ENCODE assay signal across 9 mouse cellular contexts in the genomic region with DNA sequence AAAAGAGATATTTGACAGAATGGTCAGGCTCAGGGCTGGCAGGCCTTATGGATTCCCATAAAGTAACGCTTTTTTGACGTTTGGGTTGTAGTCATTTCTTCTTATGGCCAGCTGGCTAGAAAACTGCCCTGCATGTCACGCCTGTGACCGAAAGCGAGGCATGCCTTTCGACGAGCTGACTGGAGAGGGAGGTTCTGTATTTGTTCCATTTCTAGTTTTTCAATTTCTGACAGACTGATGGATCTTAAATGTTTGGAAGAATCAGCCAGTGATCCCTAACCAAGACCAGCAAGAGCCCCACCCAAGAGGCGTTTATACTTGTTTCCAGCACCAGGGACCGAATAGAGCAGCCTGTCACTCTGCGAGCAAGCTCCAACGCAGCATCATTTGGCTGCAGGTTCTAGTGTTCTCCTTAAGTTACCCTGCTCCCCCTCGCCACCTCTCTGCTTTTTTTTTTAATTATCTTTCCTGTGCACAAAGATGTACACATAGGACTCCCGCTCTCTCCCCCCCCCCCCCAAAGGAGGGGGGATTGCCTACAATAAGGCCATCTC.
DNase-seq lines count a peak whose midpoint lies in the region; ATAC-seq and TF ChIP-seq lines count a peak whose summit lies in the region.
"Had no signal": no experiment of that assay in that cellular context is flagged by ENCODE, and none has a peak within 500 bp of the region (broad histone marks: within the 10 kb centered on the region; RNA-seq: fewer than 3 reads in every experiment).

No protein-coding gene starts in this region.

- WGBS in heart, embryonic 11.5 days (ENCODE audit: insufficient replicate concordance): 54% methylated on average over 13 of the region's 13 CpGs
- 21% methylated on average over 13 of the region's 13 CpGs for WGBS in hindbrain, postnatal 0 days

- no peak for DNase-seq in heart, adult 9 months (ENCODE audit: low spot score in 2 of 2)
- DNase-seq in right cerebral cortex, postnatal 4 days: peak; percentile 14
- DNase-seq in right cerebral cortex, postnatal 14 days: no peak
- DNase-seq in hindbrain, postnatal 0 days (ENCODE audit: low spot score): peak; percentile 45
- DNase-seq in gastrocnemius, adult 2 months: no peak
- DNase-seq in spleen, postnatal 10 days (ENCODE audit: low spot score in 2 of 2): no peak
- DNase-seq in adrenal gland, postnatal 14 days: no peak

- ATAC-seq in heart, embryonic 11.5 days (replicated peaks; ENCODE audit: insufficient number of reproducible peaks, low FRiP score, low TSS enrichment): no peak
- no peak for ATAC-seq in hindbrain, postnatal 0 days

- H3K36me3 ChIP-seq in heart, embryonic 11.5 days (ENCODE audit: control insufficient read depth, insufficient read depth, low read length): no peaks in the 10 kb centered on the region
- no peaks in the 10 kb centered on the region for H3K36me3 ChIP-seq in hindbrain, postnatal 0 days (ENCODE audit: insufficient read depth, low read length)

- H3K4me2 ChIP-seq in heart, embryonic 11.5 days: peak overlapping the region; percentile 41
- H3K4me2 ChIP-seq in hindbrain, postnatal 0 days (ENCODE audit: low read depth, low read length): peak overlapping the region; percentile 54

- no peak for TF ChIP-seq CTCF in hindbrain, postnatal 0 days (IDR thresholded peaks at IDR 0.05; ENCODE audit: low read depth)
- no peak for TF ChIP-seq CTCF in gastrocnemius, adult 2 months (IDR thresholded peaks at IDR 0.05)

- no peak overlapping the region for H3K27ac ChIP-seq in heart, embryonic 11.5 days (ENCODE audit: low read depth, low read length)
- H3K27ac ChIP-seq in hindbrain, postnatal 0 days: peak overlapping the region; percentile 48; the same call in 1 of the 2 replicates
- H3K27ac ChIP-seq in gastrocnemius, adult 2 months: no peak overlapping the region

- no peaks in the 10 kb centered on the region for H3K4me1 ChIP-seq in heart, embryonic 11.5 days (ENCODE audit: control insufficient read depth, insufficient read depth, low read length)
- H3K4me1 ChIP-seq in hindbrain, postnatal 0 days (ENCODE audit: insufficient read depth, low read length): peaks cover 2% of the 10 kb centered on the region; the same call in 1 of the 2 replicates
- H3K4me1 ChIP-seq: megakaryocyte, embryonic 14.5 days had no signal

- no peaks in the 10 kb centered on the region for H3K27me3 ChIP-seq in heart, embryonic 11.5 days (ENCODE audit: control insufficient read depth, insufficient read depth, low read length)
- no peaks in the 10 kb centered on the region for H3K27me3 ChIP-seq in hindbrain, postnatal 0 days (ENCODE audit: insufficient read depth, low read length)
- H3K27me3 ChIP-seq: megakaryocyte, embryonic 14.5 days had no signal

- intact Hi-C loops in gastrocnemius, adult 2 months (cut with DNase I): no loop called here

- H3K4me3 ChIP-seq in heart, embryonic 11.5 days (ENCODE audit: low read depth, low read length): 0 out of 2 replicates have a peak overlapping the region, but pooled peaks have one; percentile 11
- H3K4me3 ChIP-seq in hindbrain, postnatal 0 days (ENCODE audit: low read length): peak overlapping the region; percentile 25
- no peak overlapping the region for H3K4me3 ChIP-seq in gastrocnemius, adult 2 months
- H3K4me3 ChIP-seq: megakaryocyte, embryonic 14.5 days had no signal

- no peak overlapping the region for H3K9ac ChIP-seq in heart, embryonic 11.5 days (ENCODE audit: low read depth, low read length)
- peak overlapping the region; percentile 33; the same call in 1 of the 2 replicates for H3K9ac ChIP-seq in hindbrain, postnatal 0 days (replicated peaks; ENCODE audit: low read length)

- H3K9me3 ChIP-seq in heart, embryonic 11.5 days (replicated peaks; ENCODE audit: control insufficient read depth, low read length): no peaks in the 10 kb centered on the region
- H3K9me3 ChIP-seq in hindbrain, postnatal 0 days (ENCODE audit: low read length): no peaks in the 10 kb centered on the region

Comparison
In these comparisons a context has a peak if more than half of its experiments do, and no peak if none do; other contexts are left out.
1. DNase-seq: peak in right cerebral cortex, postnatal 4 days (single experiment) and hindbrain, postnatal 0 days (single experiment); none in heart, adult 9 months (0 of 2), right cerebral cortex, postnatal 14 days (single experiment), gastrocnemius, adult 2 months (single experiment), spleen, postnatal 10 days (0 of 2) and adrenal gland, postnatal 14 days (single experiment).